Mouse (Mus musculus): ENCODE measurements around the gene Dock3. TPM values are rescaled to one million over a fixed set of nuclear protein-coding genes. Genes with fewer than 3 reads are reported as not detected.

Dock3 gene
- total and polyA plus RNA-seq, 3 experiments: 2.0 to 4.2 (median 3.3) TPM

- no peak for DNase-seq
Measured at GRCm38 (mm10) chr9:107027586-107027985, 204.1 kb downstream of the Dock3 start.

- no peak for DNase-seq
Measured at GRCm38 (mm10) chr9:107009841-107010240, 221.9 kb downstream of the Dock3 start.

GRCm38 (mm10) chr9:107003187-107003586 lies 228.5 kb downstream of the Dock3 start:
- no peak for DNase-seq

GRCm38 (mm10) chr9:106970742-106971141 lies 261.0 kb downstream of the Dock3 start:
- no peak for DNase-seq

- no peak for DNase-seq
Measured at GRCm38 (mm10) chr9:106958452-106958851, 273.3 kb downstream of the Dock3 start.

GRCm38 (mm10) chr9:106955486-106955885 lies 276.2 kb downstream of the Dock3 start:
- DNase-seq: no peak

GRCm38 (mm10) chr9:106934998-106935397 lies 296.7 kb downstream of the Dock3 start:
- no peak for DNase-seq

GRCm38 (mm10) chr9:106914878-106915277 lies 316.8 kb downstream of the Dock3 start:
- no peak for DNase-seq

GRCm38 (mm10) chr9:106913759-106914158 lies 317.9 kb downstream of the Dock3 start:
- no peak for DNase-seq

GRCm38 (mm10) chr9:106911624-106912023 lies 320.1 kb downstream of the Dock3 start:
- DNase-seq: no peak

GRCm38 (mm10) chr9:106908715-106909114 lies 323.0 kb downstream of the Dock3 start:
- DNase-seq: no peak

- DNase-seq: no peak
Measured at GRCm38 (mm10) chr9:106908174-106908573, 323.5 kb downstream of the Dock3 start.

GRCm38 (mm10) chr9:106906597-106906996 lies 325.1 kb downstream of the Dock3 start:
- DNase-seq: no peak

- peak; percentile 42 for DNase-seq
Measured at GRCm38 (mm10) chr9:106903791-106904134, 327.9 kb downstream of the Dock3 start.

GRCm38 (mm10) chr9:106903099-106903790 lies 328.5 kb downstream of the Dock3 start:
- DNase-seq: no peak

- no peak for DNase-seq
Measured at GRCm38 (mm10) chr9:106901596-106901995, 330.1 kb downstream of the Dock3 start.

GRCm38 (mm10) chr9:106898901-106899300 lies 332.8 kb downstream of the Dock3 start:
- peak; percentile 74 for DNase-seq

- DNase-seq: no peak
Measured at GRCm38 (mm10) chr9:106893327-106893726, 338.4 kb downstream of the Dock3 start.

GRCm38 (mm10) chr9:106892552-106892875 lies 339.2 kb downstream of the Dock3 start:
- no peak for DNase-seq

GRCm38 (mm10) chr9:106891829-106892551 lies 339.7 kb downstream of the Dock3 start, which contains the start of gene Manf:
Manf (minus strand) TSS chr9:106891979.
- peak; percentile 99 for DNase-seq

- DNase-seq: no peak
Measured at GRCm38 (mm10) chr9:106891341-106891741, 340.4 kb downstream of the Dock3 start.

GRCm38 (mm10) chr9:106890496-106891240 lies 341.0 kb downstream of the Dock3 start:
- DNase-seq: peak; percentile 85

- DNase-seq: no peak
Measured at GRCm38 (mm10) chr9:106889321-106889720, 342.4 kb downstream of the Dock3 start.
